Mouse (Mus musculus) right cerebral cortex, postnatal 36 days (tissue): ENCODE results near the gene Mns1.
A peak's percentile ranks its signal among the peaks of the same experiment; 100 is the strongest.
"Not testable (repeated sequence)": the region's sequence is repeated elsewhere in the genome, so short reads cannot be mapped to it uniquely, and the experiment has no call there.

Experiments used
- DNase-seq, 2 experiments: peaks; one replicate each; pipeline ENCODE4 v3.0.0; 2022; ENCODE audit warnings: low spot score in 2 of 2, mixed read lengths in 1 of 2

Mns1 gene

DNA sequence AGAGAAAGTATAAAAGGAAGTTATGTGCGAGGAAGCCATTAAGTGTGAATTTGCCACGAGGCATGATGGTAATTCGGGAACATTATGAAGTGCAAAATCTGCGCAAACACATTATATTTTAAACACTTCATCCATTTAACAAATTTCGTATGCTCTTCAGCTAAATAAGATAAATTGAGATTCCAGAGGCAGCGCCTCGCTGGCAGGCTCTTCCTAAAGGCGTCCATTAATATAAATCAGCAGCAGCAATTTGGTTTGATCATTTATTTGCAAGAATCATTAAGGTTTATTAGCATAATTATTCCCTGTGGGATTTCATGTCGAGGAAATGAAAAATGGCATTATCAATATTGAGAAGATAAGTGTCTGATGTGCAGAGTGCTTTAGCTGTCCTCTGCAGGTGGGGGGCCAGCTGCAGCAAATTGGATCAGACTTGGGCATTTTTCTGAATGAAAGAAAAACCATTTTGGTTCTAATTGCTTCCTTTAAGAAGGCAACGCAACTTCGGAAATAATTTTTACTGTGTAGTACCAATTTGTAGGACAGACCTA lies 12.4 kb upstream of the Mns1 start:
- DNase-seq, result no peak

DNA sequence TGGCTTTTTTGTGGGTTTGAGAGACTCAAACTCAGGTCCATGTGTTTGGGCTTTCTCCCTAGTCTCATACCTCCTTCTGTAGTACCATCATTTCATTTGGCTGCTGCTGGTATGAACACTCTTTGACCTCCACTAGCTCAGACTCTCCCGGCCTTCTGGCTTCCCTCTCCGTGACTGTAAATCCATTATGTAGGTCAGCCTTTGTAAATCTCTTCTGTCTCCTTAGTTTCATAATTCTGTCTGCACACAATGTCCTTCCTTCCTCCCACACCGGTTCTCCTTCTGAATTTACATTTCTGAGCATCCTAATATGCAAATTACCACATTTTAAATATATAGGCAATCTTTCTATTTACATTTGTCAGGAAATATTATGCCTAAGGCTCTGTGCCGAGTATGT lies 9.9 kb upstream of the Mns1 start:
- no peak for DNase-seq

DNA sequence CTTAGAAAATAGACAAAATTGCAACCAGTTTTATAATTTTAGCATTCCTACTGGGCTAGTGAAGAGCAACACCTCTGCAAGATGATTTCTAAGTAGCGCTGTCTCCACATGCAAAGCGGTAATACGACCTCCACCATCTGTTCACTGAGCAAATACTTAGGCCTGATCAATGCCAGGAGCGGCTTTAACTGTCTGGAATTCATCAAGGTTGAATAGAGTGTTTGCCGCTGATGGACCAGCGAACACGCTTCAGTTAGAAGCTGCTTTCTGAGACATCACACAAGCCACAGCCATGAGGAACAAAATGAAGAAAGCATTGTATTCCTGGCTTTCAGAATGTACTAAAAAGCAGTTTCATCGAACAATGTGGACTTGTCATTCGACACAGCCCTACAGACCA lies 2.9 kb upstream of the Mns1 start:
- no peak for DNase-seq

GRCm38 (mm10) chr9:72438749-72439148 lies 938 bp downstream of the Mns1 start:
- no peak for DNase-seq

DNA sequence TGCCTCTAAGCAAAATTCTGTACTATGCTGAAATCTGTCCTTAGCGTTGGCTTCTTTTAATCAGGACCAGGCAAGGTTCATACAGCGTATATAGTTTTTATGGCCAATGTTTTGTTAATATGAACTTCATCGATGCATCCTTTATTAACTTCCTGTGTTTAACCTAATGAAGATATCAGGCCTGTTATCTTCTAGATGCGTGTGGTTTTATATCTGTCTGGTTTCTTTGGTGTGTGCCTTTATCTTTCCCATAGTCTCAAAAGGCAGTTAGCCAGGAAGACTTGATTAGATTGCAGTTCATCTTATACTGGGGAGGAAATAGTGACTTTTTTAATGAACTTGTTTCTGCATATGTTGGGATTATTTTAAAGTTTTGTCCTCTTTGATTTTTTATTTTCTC lies 2.5 kb downstream of the Mns1 start:
- DNase-seq, result no peak

GRCm38 (mm10) chr9:72440948-72441926 lies 3.4 kb downstream of the Mns1 start:
- no peak for DNase-seq

- no peak for DNase-seq
Observed at GRCm38 (mm10) chr9:72441927-72442715, 4.3 kb downstream of the Mns1 start.

DNA sequence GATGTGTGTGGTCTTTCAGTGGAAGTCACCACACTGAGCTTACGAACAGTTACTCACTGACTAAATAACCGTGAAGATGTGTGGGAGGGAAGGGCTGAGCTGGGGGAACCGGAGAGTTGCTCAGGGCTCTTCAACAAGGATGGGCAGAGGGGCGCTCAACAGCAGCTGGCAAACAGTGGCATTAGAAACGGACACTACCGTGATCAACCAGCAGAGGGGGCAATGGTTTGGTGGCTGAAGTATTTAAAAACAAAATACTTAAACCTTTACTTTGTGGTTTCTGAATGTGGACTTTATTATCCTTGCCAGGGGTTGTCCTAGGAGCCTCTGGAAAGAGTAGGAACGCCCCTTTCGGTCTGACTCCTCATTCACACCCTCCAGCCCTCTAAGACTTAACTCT lies 10.2 kb downstream of the Mns1 start:
- DNase-seq, result no peak

DNA sequence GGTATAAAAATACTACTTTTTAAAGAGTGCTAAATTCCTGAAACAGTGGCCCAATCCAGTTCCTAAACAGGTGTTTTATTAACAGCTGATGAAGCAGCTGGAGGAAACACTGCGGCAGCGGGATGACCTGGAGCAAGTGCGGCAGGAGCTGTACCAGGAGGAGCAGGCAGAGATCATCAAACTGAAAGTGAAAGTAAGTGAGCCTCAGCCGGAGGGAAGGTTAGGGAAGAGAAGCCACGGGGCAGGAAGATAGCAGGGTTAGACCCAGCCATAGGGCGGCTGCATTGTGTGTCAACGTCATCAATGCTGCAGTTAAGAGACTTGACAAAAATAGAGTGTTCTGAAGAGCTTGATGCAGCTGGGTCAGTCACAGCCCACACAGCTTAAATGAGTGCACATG lies 11.6 kb downstream of the Mns1 start:
- DNase-seq, result no peak

DNA sequence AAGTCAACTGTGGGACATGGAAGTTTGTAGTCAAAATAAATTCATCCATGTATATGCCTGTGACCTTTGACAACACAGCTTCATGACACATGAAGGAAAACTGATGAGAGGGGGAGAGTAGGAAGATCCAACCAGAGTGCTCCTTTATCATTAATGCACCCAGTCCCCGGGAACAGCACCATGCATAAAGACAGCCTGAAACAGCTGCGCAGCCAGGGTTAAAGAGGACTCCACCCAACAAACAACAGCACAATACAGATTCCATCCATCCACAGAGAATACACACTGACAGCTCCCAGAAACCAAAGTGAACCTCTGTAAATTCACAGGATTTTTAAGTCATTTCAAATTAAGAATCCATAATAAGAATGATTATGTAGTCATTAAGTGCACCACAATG lies 12.0 kb downstream of the Mns1 start:
- DNase-seq, result no peak

GRCm38 (mm10) chr9:72450363-72450762 lies 12.6 kb downstream of the Mns1 start:
- no peak for DNase-seq

DNA sequence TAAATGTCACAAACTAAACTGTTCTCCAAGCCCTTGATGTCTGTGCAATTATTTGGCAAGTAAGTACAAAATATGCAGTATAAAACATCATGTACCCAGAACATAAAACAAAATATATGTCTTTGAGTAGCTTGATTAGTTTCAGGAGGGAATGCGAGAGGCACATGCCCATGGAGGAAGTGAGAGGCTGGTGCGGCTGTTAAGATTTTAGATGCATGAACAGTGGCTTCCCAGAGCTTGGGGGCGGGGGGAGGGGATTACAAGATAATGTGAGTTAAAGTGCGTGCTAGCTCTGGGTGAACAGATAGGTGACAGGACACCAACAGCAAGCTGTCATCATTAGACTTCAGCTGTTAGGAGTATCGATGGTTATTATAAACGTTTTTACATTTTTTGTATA lies 13.3 kb downstream of the Mns1 start:
- no peak for DNase-seq

DNA sequence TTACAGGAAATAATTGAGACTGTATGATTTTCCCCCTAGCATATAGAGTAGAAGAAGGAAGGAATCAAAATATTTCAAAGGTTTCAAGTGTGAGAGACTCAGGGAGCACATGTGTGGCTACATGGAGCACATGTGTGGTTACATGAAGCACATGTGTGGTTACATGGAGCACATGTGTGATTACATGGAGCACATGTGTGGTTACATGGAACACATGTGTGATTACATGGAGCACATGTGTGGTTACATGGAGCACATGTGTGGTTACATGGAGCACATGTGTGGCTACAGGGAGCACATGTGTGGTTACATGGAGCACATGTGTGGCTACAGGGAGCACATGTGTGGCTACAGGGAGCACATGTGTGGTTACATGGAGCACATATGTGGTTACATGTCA lies 16.5 kb downstream of the Mns1 start:
- DNase-seq, result not testable (repeated sequence)

- no peak for DNase-seq
Observed at GRCm38 (mm10) chr9:72456374-72456773, 18.6 kb downstream of the Mns1 start.

GRCm38 (mm10) chr9:72458233-72458632 lies 20.4 kb downstream of the Mns1 start:
- DNase-seq, result peak; percentile 55 to 59

- DNase-seq, result no peak
Observed at GRCm38 (mm10) chr9:72459703-72460102, 21.9 kb downstream of the Mns1 start.

DNA sequence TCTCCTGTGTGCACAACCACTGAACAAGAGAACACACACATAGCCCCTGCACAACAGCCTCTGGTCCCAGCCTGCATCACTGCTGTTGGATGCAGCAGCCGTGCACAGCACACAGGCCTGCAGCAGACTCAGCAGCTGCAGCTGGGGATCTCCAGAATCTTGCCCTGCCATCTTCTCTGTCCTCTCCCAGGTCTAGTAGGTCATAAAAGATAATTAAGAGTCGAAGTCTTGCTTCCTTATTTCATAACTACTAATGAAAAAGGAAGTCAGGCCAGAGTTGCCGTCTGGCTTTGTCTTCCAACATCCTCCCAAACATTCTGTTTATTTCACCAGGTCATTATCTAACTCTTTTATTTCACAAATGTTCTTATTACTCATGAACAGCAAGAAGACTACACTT lies 23.0 kb downstream of the Mns1 start:
- DNase-seq, result no peak

DNA sequence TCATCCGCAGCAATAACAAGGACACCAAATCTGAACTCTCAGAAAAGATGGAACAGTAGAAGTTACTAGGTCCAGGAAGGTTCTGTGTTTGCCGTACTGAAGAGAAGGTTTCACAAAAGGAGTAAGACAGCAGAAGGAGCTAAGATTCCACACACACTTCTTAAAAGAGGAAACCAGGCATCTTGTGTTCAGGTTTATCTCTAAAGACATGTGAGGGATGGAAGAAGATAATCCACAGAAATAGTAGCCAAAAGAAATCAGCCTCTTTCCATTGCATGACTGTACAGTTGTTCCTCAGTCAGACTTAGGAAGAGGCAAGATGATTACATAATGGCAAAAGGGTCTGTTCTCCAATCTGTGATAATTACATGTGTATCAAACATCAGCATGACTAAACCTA lies 24.6 kb downstream of the Mns1 start:
- no peak for DNase-seq

DNA sequence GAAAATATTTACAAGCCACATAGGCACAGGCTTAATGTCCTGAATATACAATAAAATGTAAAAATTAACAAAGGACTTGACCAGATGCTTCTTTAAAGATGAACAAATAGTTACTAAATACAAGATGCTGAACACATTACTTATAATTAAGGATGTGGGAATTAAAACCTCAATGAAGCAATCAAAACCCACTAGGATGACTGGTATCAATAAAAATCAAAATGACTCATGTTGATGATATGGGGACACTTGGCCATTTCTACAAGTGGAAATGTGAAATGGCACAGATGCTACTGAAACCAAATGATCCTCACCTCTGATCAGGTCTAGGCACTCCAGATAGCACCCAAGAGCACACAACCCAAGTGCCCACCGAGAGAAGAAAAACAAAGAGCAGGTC lies 27.0 kb downstream of the Mns1 start:
- no peak for DNase-seq

DNA sequence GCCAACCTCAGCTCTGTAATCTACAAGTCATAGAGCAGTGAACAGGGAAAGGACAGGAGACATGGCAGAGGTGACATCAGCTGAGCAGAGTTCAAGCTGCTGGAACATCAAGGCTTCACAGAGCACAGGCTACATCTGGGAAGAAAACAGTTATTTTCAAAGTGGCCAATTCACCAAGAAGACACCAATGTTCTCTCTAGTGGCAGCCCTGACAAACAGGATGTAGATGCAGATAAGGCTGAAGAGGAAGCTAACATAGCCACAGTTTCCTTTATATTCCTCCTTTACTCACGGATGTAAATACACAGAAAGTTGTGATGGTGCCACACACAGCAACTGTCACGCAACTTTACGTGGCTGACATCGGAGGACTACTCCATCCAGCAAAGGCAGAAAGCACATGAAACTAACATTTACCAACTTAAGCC lies 28.0 kb downstream of the Mns1 start:
- no peak for DNase-seq

- DNase-seq, result no peak
Observed at GRCm38 (mm10) chr9:72467551-72468407, 30.0 kb downstream of the Mns1 start.

DNA sequence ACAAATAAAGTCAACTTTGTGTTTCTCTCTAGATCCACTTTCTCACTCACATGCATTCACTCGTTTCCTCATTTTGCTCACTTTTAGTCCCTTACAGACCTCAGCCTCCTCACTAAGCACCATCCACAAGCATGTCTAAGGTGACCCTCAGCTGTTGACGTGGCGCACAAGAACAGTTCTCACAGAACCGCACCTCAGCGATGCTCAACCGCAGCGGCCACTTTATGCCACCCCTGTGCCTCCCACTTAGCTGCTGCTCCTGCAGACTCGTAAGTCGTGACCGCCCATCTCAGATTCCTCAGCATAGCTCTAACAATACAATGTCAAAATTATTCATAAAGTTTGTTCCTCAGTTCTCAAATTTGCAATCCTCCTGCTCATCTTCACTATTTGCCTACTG lies 30.8 kb downstream of the Mns1 start:
- DNase-seq, result no peak
